Mouse (Mus musculus) kidney, adult 9 months (tissue): Measurements from ENCODE around the gene Gpr137.
A peak's percentile ranks its signal among the peaks of the same experiment; 100 is the strongest.

Experiments used
- DNase-seq: peaks from one replicate; pipeline ENCODE4 v3.0.0; 2022

The Gpr137 gene

GRCm38 (mm10) chr19:6972247-6972917 is 30.1 kb upstream of the Gpr137 start:
- no peak for DNase-seq

- no peak for DNase-seq
These were observed 29.4 kb upstream of the Gpr137 start for GRCm38 (mm10) chr19:6971644-6972043.

- DNase-seq: no peak
These were observed 28.3 kb upstream of the Gpr137 start for GRCm38 (mm10) chr19:6970460-6971085.

- peak; percentile 68 for DNase-seq
These were observed 27.5 kb upstream of the Gpr137 start for GRCm38 (mm10) chr19:6969665-6970381.

DNA sequence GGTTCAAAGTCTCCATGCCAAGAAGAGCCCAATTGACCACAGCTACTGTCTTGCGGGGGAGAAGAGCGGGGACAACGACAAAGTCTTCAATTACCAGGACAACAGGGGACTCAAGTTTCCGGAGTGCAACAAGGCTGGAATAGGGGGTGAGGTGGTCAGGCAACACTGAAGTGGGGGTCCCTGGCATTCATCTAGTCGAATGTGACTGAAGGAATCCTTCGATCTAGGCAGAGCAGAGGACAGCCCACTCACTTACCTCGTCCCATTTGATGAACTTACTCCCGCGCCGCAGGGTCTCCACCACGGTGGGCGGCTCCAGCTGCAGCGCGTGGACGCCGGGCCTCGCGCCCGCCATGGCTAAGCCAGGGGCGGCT is 27.0 kb upstream of the Gpr137 start:
- DNase-seq: no peak

- DNase-seq: peak; percentile 52
These were observed 26.4 kb upstream of the Gpr137 start for GRCm38 (mm10) chr19:6968491-6969271.

DNA sequence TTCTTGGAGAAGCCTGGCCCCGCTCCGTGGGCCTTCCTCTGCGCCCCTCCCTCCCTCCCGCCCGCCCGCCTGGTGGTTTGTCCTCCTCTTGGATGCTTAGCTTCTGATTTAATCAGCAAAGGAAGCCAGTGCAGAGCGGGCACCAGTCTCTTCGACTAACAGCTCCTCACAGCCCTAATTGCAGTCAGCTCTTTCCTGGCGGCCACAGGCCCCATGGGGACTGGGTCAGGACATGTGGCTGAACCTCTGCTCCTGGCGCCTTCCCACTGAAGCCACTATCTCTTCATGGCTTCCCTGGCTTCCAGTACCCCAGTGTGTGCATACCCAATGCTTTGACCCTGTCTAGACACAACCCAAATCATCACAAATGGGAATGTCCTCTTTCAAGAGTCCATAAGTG is 14.2 kb upstream of the Gpr137 start:
- no peak for DNase-seq

DNA sequence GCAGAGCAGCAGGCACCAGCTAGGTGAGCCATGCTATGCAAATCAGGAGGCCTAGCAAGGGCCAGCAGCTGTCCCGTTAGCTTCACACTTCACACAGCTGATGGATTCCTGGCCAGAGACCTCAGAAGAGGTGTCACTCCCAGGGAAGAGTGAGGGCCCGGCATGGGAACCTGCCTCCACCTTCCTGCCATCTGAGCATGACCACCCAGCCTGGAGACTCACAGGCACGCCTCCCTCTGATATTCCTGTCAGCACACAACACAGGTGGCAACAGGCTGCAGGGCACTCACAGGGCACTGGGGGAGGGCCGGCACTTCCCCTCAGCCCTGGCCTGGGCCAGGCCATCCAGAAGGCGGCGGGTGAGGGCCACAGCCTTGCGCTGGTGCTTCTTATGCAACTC is 13.1 kb upstream of the Gpr137 start:
- no peak for DNase-seq

GRCm38 (mm10) chr19:6954046-6954445 is 11.8 kb upstream of the Gpr137 start:
- DNase-seq: peak; percentile 73

DNA sequence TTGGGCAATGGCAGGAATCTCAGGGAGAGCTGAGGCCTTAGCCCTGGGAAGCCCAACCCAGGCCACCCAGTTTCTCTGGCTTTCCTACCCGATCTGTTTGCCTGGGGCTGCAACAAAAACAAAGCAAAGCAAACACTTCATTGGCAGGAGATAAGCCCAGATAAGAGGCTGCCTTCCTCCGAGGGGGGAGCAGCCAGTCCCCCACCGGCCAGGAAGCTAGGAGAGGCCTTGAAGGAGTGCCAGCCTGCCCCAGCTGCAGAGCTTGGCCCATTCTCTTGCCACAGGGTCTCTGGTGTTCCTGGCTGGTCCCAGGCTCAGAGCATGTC is 10.4 kb upstream of the Gpr137 start:
- DNase-seq: peak; percentile 74

DNA sequence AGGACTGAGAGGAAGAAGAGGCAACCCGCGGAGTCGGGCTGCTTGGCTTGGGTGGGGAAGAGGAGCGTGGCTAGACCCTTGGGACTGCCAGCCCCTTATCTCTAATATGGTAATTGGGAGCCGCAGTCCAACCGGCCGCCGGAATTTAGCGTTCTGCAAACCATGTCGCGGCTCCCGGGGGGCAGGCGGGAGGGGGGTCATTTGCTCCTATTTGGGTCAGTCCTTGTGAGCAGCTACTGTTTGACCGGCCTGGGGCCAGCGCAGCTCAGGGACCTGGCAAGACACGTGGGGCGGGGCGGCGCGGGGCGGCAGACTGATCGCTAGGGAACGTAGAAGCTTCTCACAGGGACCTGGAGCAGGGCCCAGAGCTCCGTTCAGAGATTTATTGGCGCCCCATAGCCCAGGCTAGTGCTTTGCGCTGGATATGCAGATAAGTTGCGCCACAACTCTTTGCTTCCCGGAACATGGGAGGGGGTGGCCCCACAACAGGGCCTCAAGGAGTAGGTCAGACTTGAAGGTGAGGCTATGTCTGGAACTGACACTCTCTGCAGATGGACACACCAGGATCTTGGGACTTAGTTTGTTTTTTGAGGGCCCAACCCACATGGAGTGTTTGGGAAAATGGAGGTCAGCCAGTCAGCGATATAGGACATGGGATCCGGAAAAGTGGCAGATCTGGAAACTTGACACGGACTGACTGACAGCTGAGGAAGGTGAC is 9.9 kb upstream of the Gpr137 start:
- DNase-seq: peak; percentile 89

GRCm38 (mm10) chr19:6951381-6951968 is 9.2 kb upstream of the Gpr137 start:
- DNase-seq: peak; percentile 98

GRCm38 (mm10) chr19:6950613-6951153 is 8.4 kb upstream of the Gpr137 start:
- DNase-seq: peak; percentile 78

- DNase-seq: no peak
These were observed 7.7 kb upstream of the Gpr137 start for GRCm38 (mm10) chr19:6949951-6950350.

DNA sequence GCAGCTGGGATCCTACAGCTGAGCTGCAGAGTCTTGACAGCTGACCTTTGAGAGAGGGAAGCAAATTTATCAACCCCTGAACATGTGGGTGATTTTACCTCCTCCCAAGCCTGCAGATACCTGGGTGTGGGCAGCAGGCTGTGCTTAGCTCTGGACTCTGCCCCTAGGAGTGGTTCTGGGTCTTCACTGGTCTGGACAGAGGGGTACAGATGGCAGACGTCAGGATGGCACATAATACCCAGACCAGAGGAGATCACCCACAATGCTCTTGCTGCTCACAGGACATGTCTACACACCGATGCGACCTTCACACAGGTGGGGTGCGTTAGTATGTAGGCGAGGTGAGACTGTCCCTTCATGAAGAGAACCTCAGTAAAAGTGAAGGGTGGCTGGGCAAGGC is 7.3 kb upstream of the Gpr137 start:
- DNase-seq: no peak

GRCm38 (mm10) chr19:6948186-6948585 is 5.9 kb upstream of the Gpr137 start:
- no peak for DNase-seq

- DNase-seq: no peak
These were observed 5.5 kb upstream of the Gpr137 start for GRCm38 (mm10) chr19:6947742-6948141.

GRCm38 (mm10) chr19:6943709-6944108 is 1.4 kb upstream of the Gpr137 start:
- no peak for DNase-seq

- no peak for DNase-seq
These were observed 484 bp upstream of the Gpr137 start for GRCm38 (mm10) chr19:6942764-6943163.

GRCm38 (mm10) chr19:6941372-6942248 is 670 bp downstream of the Gpr137 start, which contains the start of gene Bad:
Gene Bad (plus strand): TSS chr19:6941861.
- peak; percentile 94 for DNase-seq
